Mouse (Mus musculus) thymus, postnatal 0 days (tissue): Measurements from ENCODE around the gene Alox5. TPM values are rescaled to one million over a fixed set of nuclear protein-coding genes. Genes with fewer than 3 reads are reported as not detected.

Experiments
- DNase-seq: peaks from one replicate; pipeline ENCODE4 v3.0.0-alpha.2; 2015; ENCODE audit warnings: low spot score
- polyA plus RNA-seq: library from polyadenylated mRNA; unstranded; fragments of >200 nt; fragmentation: Nextera tagmentation; extraction: Ambion mirVana; gene quantifications from 2 replicates; pipeline ENCODE4 v1.2.1, GENCODE M21; 2015

Gene Alox5
- polyA plus RNA-seq, 1 experiment from 2014 or later = 1.2 TPM

GRCm38 (mm10) chr6:116417518-116418315 is 43.3 kb downstream of the Alox5 start:
- DNase-seq = peak; percentile 26

- no peak for DNase-seq
Observed at GRCm38 (mm10) chr6:116416000-116416552, 44.9 kb downstream of the Alox5 start.

- DNase-seq = no peak
Observed at GRCm38 (mm10) chr6:116415126-116415676, 45.8 kb downstream of the Alox5 start.

GRCm38 (mm10) chr6:116412546-116413325 is 48.2 kb downstream of the Alox5 start:
- no peak for DNase-seq

GRCm38 (mm10) chr6:116411716-116412115 is 49.3 kb downstream of the Alox5 start:
- DNase-seq = no peak

- no peak for DNase-seq
Observed at GRCm38 (mm10) chr6:116410436-116410835, 50.5 kb downstream of the Alox5 start.

- DNase-seq = no peak
Observed at GRCm38 (mm10) chr6:116407956-116408657, 52.9 kb downstream of the Alox5 start.

GRCm38 (mm10) chr6:116407216-116407615 is 53.8 kb downstream of the Alox5 start:
- DNase-seq = no peak

- no peak for DNase-seq
Observed at GRCm38 (mm10) chr6:116406680-116407079, 54.3 kb downstream of the Alox5 start.

- no peak for DNase-seq
Observed at GRCm38 (mm10) chr6:116406152-116406551, 54.8 kb downstream of the Alox5 start.

- DNase-seq = no peak
Observed at GRCm38 (mm10) chr6:116405715-116406114, 55.3 kb downstream of the Alox5 start.

- no peak for DNase-seq
Observed at GRCm38 (mm10) chr6:116405243-116405642, 55.7 kb downstream of the Alox5 start.

GRCm38 (mm10) chr6:116402426-116402825 is 58.6 kb downstream of the Alox5 start:
- DNase-seq = no peak

GRCm38 (mm10) chr6:116401746-116402423 is 59.1 kb downstream of the Alox5 start:
- no peak for DNase-seq

- DNase-seq = no peak
Observed at GRCm38 (mm10) chr6:116398136-116398535, 62.8 kb downstream of the Alox5 start.

GRCm38 (mm10) chr6:116397621-116398020 is 63.4 kb downstream of the Alox5 start:
- no peak for DNase-seq

GRCm38 (mm10) chr6:116394916-116395648 is 65.9 kb downstream of the Alox5 start:
- DNase-seq = no peak

- DNase-seq = no peak
Observed at GRCm38 (mm10) chr6:116389481-116389880, 71.5 kb downstream of the Alox5 start.

GRCm38 (mm10) chr6:116388068-116388467 is 72.9 kb downstream of the Alox5 start:
- no peak for DNase-seq

- DNase-seq = no peak
Observed at GRCm38 (mm10) chr6:116386506-116386905, 74.5 kb downstream of the Alox5 start.
